Mouse (Mus musculus) heart, adult 8-10 months (tissue): ENCODE results near the gene Rpl9-ps1. TPM values are rescaled to one million over a fixed set of nuclear protein-coding genes. Genes with fewer than 3 reads are reported as not detected.

Experiments used
- DNase-seq: peaks from one replicate; pipeline ENCODE4 v3.0.0; 2022; ENCODE audit warnings: low spot score
- total RNA-seq, 4 experiments: library from RNA; stranded (reverse); gene quantifications; 2 replicates each; pipeline ENCODE4 v1.2.4; 2022

Gene Rpl9-ps1
- not detected for total RNA-seq

GRCm38 (mm10) chr11:83645521-83645920 is at the start of gene Rpl9-ps1:
Gene Rpl9-ps1, minus strand, starts transcription at chr11:83645621.
- DNase-seq: no peak

GRCm38 (mm10) chr11:83692008-83692407 is 46.6 kb upstream of the Rpl9-ps1 start:
- no peak for DNase-seq

GRCm38 (mm10) chr11:83689918-83690317 is 44.5 kb upstream of the Rpl9-ps1 start:
- no peak for DNase-seq

- DNase-seq: peak; percentile 12
These were observed 30.2 kb upstream of the Rpl9-ps1 start for GRCm38 (mm10) chr11:83675665-83676064.

GRCm38 (mm10) chr11:83671743-83672142 is 26.3 kb upstream of the Rpl9-ps1 start:
- no peak for DNase-seq

GRCm38 (mm10) chr11:83663532-83663931 is 18.1 kb upstream of the Rpl9-ps1 start:
- DNase-seq: no peak

GRCm38 (mm10) chr11:83662204-83662603 is 16.8 kb upstream of the Rpl9-ps1 start, which contains the start of gene Ccl4:
Gene Ccl4, plus strand, starts transcription at chr11:83662584.
- DNase-seq: no peak

- DNase-seq: no peak
These were observed 13.4 kb upstream of the Rpl9-ps1 start for GRCm38 (mm10) chr11:83658797-83659196.

GRCm38 (mm10) chr11:83657508-83657907 is 12.1 kb upstream of the Rpl9-ps1 start:
- no peak for DNase-seq

- no peak for DNase-seq
These were observed 9.2 kb upstream of the Rpl9-ps1 start for GRCm38 (mm10) chr11:83654606-83655005.

GRCm38 (mm10) chr11:83649305-83649841 is 4.0 kb upstream of the Rpl9-ps1 start, which contains the start of gene Ccl3:
Gene Ccl3, minus strand, starts transcription at chr11:83649355.
- DNase-seq: no peak

- DNase-seq: no peak
These were observed 1.1 kb upstream of the Rpl9-ps1 start for GRCm38 (mm10) chr11:83646356-83647149.

GRCm38 (mm10) chr11:83641216-83641615 is 4.2 kb downstream of the Rpl9-ps1 start:
- no peak for DNase-seq

GRCm38 (mm10) chr11:83640141-83640540 is 5.3 kb downstream of the Rpl9-ps1 start:
- DNase-seq: no peak

GRCm38 (mm10) chr11:83639533-83639932 is 5.9 kb downstream of the Rpl9-ps1 start:
- DNase-seq: no peak

GRCm38 (mm10) chr11:83638934-83639333 is 6.5 kb downstream of the Rpl9-ps1 start:
- DNase-seq: no peak

- DNase-seq: no peak
These were observed 8.6 kb downstream of the Rpl9-ps1 start for GRCm38 (mm10) chr11:83636742-83637235.

- no peak for DNase-seq
These were observed 10.5 kb downstream of the Rpl9-ps1 start for GRCm38 (mm10) chr11:83634898-83635297.

GRCm38 (mm10) chr11:83634425-83634824 is 11.0 kb downstream of the Rpl9-ps1 start:
- no peak for DNase-seq

GRCm38 (mm10) chr11:83632744-83633143 is 12.7 kb downstream of the Rpl9-ps1 start:
- no peak for DNase-seq

- DNase-seq: no peak
These were observed 14.4 kb downstream of the Rpl9-ps1 start for GRCm38 (mm10) chr11:83631065-83631464.

- no peak for DNase-seq
These were observed 14.8 kb downstream of the Rpl9-ps1 start for GRCm38 (mm10) chr11:83630630-83631029.

- no peak for DNase-seq
These were observed 16.6 kb downstream of the Rpl9-ps1 start for GRCm38 (mm10) chr11:83628808-83629207.
